9 mouse cellular contexts compared by ENCODE assay signal in the genomic region with DNA sequence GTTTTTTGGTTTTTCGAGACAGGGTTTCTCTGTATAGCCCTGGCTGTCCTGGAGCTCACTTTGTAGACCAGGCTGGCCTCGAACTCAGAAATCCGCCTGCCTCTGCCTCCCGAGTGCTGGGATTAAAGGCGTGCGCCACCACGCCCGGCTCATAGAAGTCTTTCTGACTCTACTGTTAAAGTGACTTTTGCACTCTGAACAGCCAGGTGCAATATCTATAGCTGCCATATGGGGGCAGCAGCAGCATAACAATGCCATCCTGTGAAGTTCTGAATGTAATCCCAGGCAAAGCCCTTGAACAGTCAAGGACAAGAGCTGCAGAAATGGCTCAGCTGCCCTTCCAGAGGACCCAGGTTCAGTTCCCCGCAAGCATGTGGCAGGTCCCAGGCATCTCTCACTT. TPM values are rescaled to one million over a fixed set of nuclear protein-coding genes. Genes with fewer than 3 reads are reported as not detected.
A peak's percentile ranks its signal among the peaks of the same experiment; 100 is the strongest.
DNase-seq lines count a peak whose midpoint lies in the region; ATAC-seq and TF ChIP-seq lines count a peak whose summit lies in the region.
"Not testable (repeated sequence)": the region's sequence is repeated elsewhere in the genome, so short reads cannot be mapped to it uniquely, and the experiment has no call there.
"Had no signal": no experiment of that assay in that cellular context is flagged by ENCODE, and none has a peak within 500 bp of the region (broad histone marks: within the 10 kb centered on the region; RNA-seq: fewer than 3 reads in every experiment).

No protein-coding gene starts in this region.

- peak; percentile 53 for ATAC-seq in forebrain, embryonic 15.5 days (replicated peaks)
- peak; percentile 61 for ATAC-seq in liver, embryonic 14.5 days (ENCODE audit: insufficient read depth)
- peak; percentile 60 for ATAC-seq in neutrophil, adult 5-6 weeks (ENCODE audit: extremely low read depth, insufficient number of reproducible peaks, low FRiP score, poor library complexity, severe bottlenecking)

- H3K27me3 ChIP-seq in ES-Bruce4 (ENCODE audit: control insufficient read depth, insufficient read depth, low read length, poor library complexity, severe bottlenecking): not testable (repeated sequence)
- H3K27me3 ChIP-seq in forebrain, embryonic 15.5 days: peaks cover 25% of the 10 kb centered on the region
- peaks cover 21% of the 10 kb centered on the region for H3K27me3 ChIP-seq in liver, embryonic 14.5 days (ENCODE audit: control insufficient read depth, insufficient read depth, low read length)

- not testable (repeated sequence) for TF ChIP-seq POLR2A in ES-Bruce4 (IDR thresholded peaks at IDR 0.05; ENCODE audit: insufficient read depth, low read length)

- H3K9me3 ChIP-seq in ES-Bruce4 (replicated peaks; ENCODE audit: control insufficient read depth, insufficient read depth, low read length, poor library complexity, severe bottlenecking); forebrain, embryonic 15.5 days; liver, embryonic 14.5 days (ENCODE audit: control insufficient read depth, low read length): not testable (repeated sequence)

- intact Hi-C loops in heart, postnatal 10 days (cut with DNase I): loop anchor here (1.0 kb wide), 1 partner anchor 56 kb away; no protein-coding TSS in a partner anchor

- not testable (repeated sequence) for H3K4me1 ChIP-seq in ES-Bruce4 (ENCODE audit: control insufficient read depth, insufficient read depth, low read length); forebrain, embryonic 15.5 days; liver, embryonic 14.5 days (replicated peaks; ENCODE audit: control insufficient read depth in 2 of 2, insufficient read depth in 2 of 2, low read length in 1 of 2)

- not testable (repeated sequence) for H3K4me2 ChIP-seq in forebrain, embryonic 15.5 days (replicated peaks); liver, embryonic 14.5 days (ENCODE audit: low read depth)

- not testable (repeated sequence) for H3K36me3 ChIP-seq in ES-Bruce4 (ENCODE audit: control insufficient read depth, insufficient read depth, low read length, poor library complexity, severe bottlenecking); forebrain, embryonic 15.5 days; liver, embryonic 14.5 days (replicated peaks; ENCODE audit: control insufficient read depth, insufficient read depth, low read depth)

- DNase-seq in c-Kit-positive CD71-positive TER-119-positive erythroid progenitor cells, embryonic 14.5 days (ENCODE audit: low spot score): peak; percentile 66
- DNase-seq in heart, postnatal 10 days: peak; percentile 86 to 92
- peak; percentile 75 to 81 for DNase-seq in kidney, postnatal 25 days
- peak; percentile 24 to 59 (median 32) for DNase-seq in liver, embryonic 14.5 days (ENCODE audit: low read depth in 3 of 3, low spot score in 3 of 3)
- peak; percentile 42 for DNase-seq in testis, postnatal 14 days (ENCODE audit: low spot score)

- H3K9ac ChIP-seq in ES-Bruce4 (ENCODE audit: low read depth, poor library complexity, severe bottlenecking); forebrain, embryonic 15.5 days (replicated peaks); liver, embryonic 14.5 days (replicated peaks): not testable (repeated sequence)

- not testable (repeated sequence) for TF ChIP-seq EP300 in ES-Bruce4 (IDR thresholded peaks at IDR 0.05; ENCODE audit: insufficient read depth, low read depth, low read length); liver, embryonic 14.5 days (IDR thresholded peaks at IDR 0.05; ENCODE audit: low read depth)

- not testable (repeated sequence) for H3K4me3 ChIP-seq in ES-Bruce4 (ENCODE audit: low read depth, low read length); forebrain, embryonic 15.5 days; liver, embryonic 14.5 days (ENCODE audit: insufficient read depth in 1 of 2, low read depth in 2 of 2, low read length in 2 of 2)

- H3K27ac ChIP-seq in ES-Bruce4 (ENCODE audit: insufficient read depth, low read length); forebrain, embryonic 15.5 days (replicated peaks); liver, embryonic 14.5 days: not testable (repeated sequence)

- WGBS in forebrain, embryonic 15.5 days: 44% methylated on average over 8 of the region's 9 CpGs
- 14% methylated on average over 7 of the region's 9 CpGs for WGBS in liver, embryonic 14.5 days (ENCODE audit: insufficient replicate concordance)

- peak; percentile 47 for TF ChIP-seq CTCF in ES-Bruce4 (IDR thresholded peaks at IDR 0.05; ENCODE audit: low read depth, low read length)
- peak; percentile 86 for TF ChIP-seq CTCF in liver, embryonic 14.5 days (IDR thresholded peaks at IDR 0.05; ENCODE audit: low read depth)

RNA-seq across cellular contexts. Expression of a gene that starts 6.7 kb away (rescaled TPM):
- 16.3 and 19.6 TPM in 2 replicates for polyA plus RNA-seq in ES-Bruce4 (2011; ENCODE audit: insufficient read depth, insufficient read length, low read depth, missing spikeins)
- 2.8 and 3.9 TPM in 2 replicates for polyA plus RNA-seq in forebrain, embryonic 15.5 days (2015; fragmentation: Nextera tagmentation; extraction: Ambion mirVana)
- total RNA-seq in heart, postnatal 10 days (2021): 100 to 1,000 TPM; 284 to 289 TPM
- polyA plus RNA-seq in liver, embryonic 14.5 days (2012; rRNA removed): 0.10 and 0.25 TPM in 2 replicates
- polyA plus RNA-seq in liver, embryonic 14.5 days (2014; fragmentation: Nextera tagmentation; extraction: Ambion mirVana): 0.30 and 0.69 TPM in 2 replicates
- 0.35 TPM in 1 of 2 replicates, not detected in the other for total RNA-seq in neutrophil, adult 5-6 weeks (2017)
- polyA plus RNA-seq: erythroblast, embryonic 14.5 days had no signal

RNA-seq across cellular contexts. Expression of a gene that starts 49.2 kb away (rescaled TPM):
- 406 and 417 TPM in 2 replicates for polyA plus RNA-seq in ES-Bruce4 (2011; ENCODE audit: insufficient read depth, insufficient read length, low read depth, missing spikeins)
- 302 and 309 TPM in 2 replicates for polyA plus RNA-seq in forebrain, embryonic 15.5 days (2015; fragmentation: Nextera tagmentation; extraction: Ambion mirVana)
- 10 to 100 TPM; 82.2 to 90.6 TPM for total RNA-seq in heart, postnatal 10 days (2021)
- polyA plus RNA-seq in liver, embryonic 14.5 days (2012; rRNA removed): 47.3 and 50.8 TPM in 2 replicates
- 64.6 and 65.3 TPM in 2 replicates for polyA plus RNA-seq in liver, embryonic 14.5 days (2014; fragmentation: Nextera tagmentation; extraction: Ambion mirVana)
- 192 and 208 TPM in 2 replicates for total RNA-seq in neutrophil, adult 5-6 weeks (2017)

RNA-seq across cellular contexts. Expression of a gene that starts 49.3 kb away (rescaled TPM):
- 27.0 and 28.8 TPM in 2 replicates for polyA plus RNA-seq in ES-Bruce4 (2011; ENCODE audit: insufficient read depth, insufficient read length, low read depth, missing spikeins)
- 29.8 and 35.4 TPM in 2 replicates for polyA plus RNA-seq in forebrain, embryonic 15.5 days (2015; fragmentation: Nextera tagmentation; extraction: Ambion mirVana)
- total RNA-seq in heart, postnatal 10 days (2021): 10 to 100 TPM; 70.3 to 70.6 TPM
- polyA plus RNA-seq in liver, embryonic 14.5 days (2012; rRNA removed): 10.9 and 18.3 TPM in 2 replicates
- 29.9 and 34.3 TPM in 2 replicates for polyA plus RNA-seq in liver, embryonic 14.5 days (2014; fragmentation: Nextera tagmentation; extraction: Ambion mirVana)
- 36.0 and 44.2 TPM in 2 replicates for total RNA-seq in neutrophil, adult 5-6 weeks (2017)

Comparison
In these comparisons a context has a peak if more than half of its experiments do, and no peak if none do; other contexts are left out.
1. DNase-seq: peak in every context shown above with its lines; median percentile 89 in heart, postnatal 10 days; 78 in kidney, postnatal 25 days; 66 in c-Kit-positive CD71-positive TER-119-positive erythroid progenitor cells, embryonic 14.5 days; 42 in testis, postnatal 14 days; 32 in liver, embryonic 14.5 days.